Mouse (Mus musculus): ENCODE measurements around the gene Ube4b.

Ube4b gene

DNA sequence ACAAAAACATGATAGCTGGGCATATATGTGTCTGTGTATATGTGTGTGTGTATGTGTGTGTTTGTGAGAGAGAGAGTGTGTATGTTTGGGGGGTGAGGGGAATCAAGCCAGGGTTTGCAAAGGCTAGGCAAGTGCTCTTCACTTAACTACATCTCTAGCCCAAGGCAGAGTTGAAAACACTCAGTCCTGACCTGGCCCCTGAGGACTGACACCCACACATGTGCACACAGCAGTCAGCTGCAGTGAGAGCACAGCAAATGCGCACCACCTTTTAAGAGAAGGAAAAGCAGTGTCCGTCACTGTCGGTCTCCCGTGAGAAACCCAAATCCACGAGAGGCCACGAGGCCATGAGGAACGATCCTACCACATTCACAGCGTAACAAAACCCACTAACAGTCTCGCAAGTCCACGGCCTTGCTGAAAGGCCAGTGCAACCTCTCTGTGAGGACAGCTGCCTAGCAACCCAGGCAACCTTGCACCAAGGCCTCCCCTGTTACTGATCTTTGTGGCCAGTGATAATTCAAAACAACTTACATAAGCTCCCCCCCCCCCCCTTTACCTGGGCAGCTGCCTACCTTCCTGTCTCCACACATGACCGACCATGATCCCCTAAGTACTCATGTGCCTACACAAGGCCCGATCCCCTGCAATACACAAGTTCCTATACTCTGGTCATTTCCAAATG is 33.1 kb downstream of the Ube4b start:
- DNase-seq = no peak

DNA sequence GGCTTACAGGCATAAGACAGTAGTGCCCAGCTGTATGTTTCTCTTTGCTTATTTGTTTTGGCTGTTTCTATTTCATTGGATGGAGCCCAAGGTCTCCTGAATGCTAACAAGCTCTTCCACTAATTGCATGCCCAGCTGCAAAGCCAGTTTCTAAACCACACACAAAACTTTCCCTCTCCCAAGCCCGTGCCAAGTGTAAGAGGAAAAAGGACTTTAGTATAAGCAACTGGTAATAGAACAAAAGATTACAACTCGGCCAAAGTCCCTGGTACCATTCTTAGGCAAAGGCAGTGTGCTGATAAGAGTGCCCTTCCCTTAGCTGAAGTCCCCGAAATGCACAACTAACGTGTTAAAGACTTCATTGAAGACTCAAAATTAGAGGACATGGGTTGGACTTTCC is 34.2 kb downstream of the Ube4b start:
- no peak for DNase-seq

DNA sequence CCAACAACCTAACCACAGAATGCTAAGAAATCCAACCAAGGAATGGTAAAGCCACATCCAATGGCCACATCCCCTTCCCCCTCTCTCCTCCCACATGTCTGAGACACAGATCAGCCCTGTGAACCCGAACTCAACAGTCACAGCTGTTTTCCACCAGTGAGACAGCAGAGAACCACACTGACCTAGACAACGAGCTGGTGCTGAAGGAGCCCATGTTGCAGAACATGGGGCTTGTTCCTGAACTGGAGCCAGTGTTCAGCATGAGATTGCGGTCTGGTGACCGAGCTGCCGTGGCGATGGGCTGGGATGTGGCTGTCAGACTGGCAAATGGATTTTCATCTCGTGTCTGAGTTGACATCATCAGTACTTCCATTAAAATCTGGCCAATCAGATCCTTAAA is 45.5 kb downstream of the Ube4b start:
- DNase-seq = no peak

DNA sequence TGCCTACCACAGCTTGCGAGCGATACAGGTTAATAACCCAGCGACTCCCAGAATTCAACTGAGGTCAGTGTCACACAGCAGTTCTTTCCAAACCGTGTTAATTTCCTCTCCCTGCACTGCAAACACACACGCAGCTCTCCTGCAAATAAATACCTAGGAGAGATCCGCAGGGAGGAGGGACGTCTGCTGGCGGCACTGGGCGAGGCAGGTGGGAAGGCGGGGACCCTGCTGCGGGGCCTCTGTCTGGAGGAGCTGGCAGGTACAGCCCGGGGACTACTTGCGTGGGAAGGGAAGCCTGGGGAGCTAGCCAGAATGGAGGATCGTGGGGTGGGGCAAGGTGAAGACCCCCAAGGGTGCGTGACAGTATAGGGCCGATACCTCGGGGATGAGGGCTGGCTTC is 46.7 kb downstream of the Ube4b start:
- no peak for DNase-seq

DNA sequence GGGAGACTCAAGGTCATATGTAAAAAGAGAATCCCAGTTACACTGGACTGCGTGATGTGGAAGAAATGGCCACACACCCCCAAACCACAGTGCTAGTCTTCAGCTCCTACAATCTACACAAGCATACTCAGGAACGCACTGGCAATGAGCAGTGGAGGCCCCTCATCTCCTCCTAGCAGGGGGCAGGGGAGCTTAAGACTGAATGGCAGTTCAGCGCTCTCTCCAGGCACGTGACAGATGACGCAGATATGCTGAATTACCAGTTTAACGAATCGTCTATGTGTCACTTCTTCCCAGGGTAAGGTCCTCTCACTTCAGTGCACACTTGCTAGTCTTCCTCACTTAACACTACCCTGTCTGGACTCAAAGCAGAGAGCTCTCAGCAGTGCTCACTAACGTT is 47.7 kb downstream of the Ube4b start:
- DNase-seq = no peak

DNA sequence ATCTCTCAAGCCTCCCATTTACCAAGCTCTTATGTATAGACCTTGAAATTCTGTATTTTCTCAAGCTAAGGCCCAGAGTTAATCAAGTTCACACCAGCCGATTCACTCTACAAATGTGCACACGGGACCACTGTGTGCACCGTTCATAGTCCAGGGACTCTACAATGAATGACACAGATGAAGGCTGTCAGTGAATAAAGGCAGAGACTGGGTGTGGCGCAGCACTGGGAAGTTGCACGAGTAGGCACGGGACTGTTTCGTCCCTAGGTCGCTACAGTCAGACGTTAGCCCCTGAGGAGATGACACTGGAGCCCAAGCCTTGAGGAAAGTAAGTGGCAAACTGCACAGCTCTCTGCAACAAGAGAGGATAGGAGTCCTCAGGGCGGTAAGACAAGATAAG is 50.5 kb downstream of the Ube4b start:
- no peak for DNase-seq

DNA sequence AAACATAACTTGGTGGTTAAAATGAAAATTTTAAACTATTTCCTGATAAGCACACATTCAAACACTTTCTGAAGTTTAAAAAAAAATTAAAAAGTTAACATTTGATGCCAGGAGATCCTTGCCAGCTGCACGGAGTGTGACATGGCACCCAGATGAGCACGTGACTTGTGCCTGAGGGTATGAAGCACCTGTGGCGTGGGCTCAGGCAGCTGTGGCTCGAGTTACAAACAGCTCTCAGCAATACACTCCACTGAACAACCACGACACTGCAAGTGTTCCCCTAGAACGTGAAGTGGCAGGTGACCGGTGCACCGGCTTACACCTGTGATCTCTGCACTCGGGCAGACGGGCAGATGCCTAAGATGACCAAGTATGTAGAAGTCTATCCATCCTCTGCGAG is 51.9 kb downstream of the Ube4b start:
- no peak for DNase-seq

DNA sequence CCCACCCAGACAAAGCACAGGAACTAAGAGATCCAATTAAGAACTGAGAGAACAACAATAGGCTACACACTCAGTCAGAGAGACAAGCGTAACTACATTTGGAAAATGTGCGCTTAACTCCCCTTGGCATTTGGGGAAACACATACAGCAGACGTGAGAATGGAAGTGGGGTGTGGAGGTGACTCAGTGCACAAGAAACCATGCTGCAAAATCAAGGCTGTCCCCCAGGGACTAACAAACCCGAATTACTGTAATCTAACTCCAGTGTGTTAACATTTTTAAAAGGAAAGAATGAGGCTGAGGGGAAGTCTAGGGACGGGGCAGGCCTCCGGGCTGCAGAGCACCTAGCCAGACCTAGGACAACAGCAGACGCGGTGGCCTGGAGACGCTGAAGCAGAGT is 52.6 kb downstream of the Ube4b start:
- no peak for DNase-seq

DNA sequence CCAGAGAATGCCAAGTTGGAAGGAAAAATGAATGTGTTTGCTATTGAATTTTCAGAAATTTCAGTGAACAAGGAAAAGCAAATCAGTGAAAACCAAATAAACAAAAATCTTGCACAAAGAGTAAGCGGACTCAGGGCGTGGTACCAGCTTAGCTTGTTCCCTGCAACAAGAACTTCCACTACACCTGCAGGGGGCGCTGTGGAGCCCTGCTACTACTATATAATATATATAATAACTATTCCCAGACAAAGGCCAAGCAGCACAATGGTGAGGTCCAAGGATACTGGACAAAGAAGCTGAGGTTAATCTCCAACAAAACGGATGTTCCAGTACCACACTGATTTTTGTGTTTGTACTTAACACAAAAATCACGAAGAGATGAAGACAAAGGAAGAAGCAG is 53.1 kb downstream of the Ube4b start:
- DNase-seq = peak; percentile 49

DNA sequence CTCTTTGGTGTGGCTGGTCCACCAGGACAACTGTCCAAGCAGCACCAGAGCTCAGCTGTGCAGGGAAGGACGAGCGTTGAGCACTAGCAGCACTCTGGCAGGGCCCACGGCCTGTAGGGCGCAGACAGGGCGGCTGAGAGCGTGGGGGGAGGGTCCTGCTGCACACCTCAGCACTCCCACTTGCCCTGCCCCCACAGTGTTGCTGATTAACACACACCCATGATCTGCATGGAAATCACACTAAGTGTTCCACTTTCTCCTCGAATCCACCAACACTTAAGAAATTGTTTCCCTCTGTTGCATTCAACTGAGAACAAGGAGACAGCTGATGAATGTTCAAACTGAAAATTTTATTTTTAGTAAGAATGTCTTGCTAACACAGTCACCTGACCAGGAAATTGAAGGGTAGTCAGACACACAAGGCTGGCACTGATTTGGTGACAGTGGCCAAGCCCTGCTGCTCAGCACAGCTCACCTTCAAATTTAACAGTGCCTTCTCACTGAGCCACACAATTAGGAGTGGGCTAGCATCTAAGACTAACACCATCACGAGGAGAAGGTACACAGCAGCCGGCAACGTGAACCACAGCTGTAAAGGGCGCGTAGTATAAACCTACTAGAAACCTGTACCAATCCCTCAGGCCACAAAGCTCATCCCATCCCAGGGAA is 60.7 kb downstream of the Ube4b start:
- no peak for DNase-seq

DNA sequence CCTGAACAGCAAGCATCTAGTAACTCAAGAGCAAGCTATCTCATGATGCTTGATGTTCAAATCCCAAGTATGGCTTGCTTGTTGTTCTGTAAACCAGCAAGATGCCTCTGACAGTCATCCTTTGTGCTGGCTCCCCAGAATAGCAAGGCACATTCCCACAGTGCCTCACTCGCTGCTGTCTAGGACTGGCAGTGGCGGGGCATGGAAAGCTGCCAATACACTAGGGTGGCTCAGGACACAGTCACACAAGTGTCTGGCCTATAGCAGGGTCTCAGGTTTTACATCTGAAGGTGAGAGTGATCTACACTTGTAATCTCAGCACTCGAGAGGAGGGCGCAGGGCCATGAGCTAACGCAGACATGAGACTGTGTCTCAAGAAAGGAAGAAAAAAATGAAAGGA is 61.7 kb downstream of the Ube4b start:
- peak; percentile 35 for DNase-seq

DNA sequence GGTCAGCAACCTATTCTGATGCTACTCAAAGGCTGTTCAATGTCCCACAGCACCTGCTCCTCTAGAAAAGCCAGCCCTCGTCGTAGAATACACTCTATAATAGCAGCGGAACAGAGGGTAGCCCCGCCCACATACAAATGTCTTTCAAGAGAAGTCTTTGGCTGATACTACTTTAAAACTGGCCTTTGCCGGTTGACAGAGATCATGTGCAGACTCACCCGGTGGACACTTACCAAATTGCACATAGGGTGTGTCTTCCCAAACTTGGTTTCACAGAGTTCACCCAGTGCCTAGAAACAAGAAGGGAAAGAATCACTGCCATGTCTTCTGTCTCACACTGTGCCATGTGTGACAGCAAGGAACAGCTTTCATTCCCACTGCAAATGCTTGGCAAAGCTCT is 65.5 kb downstream of the Ube4b start:
- no peak for DNase-seq

DNA sequence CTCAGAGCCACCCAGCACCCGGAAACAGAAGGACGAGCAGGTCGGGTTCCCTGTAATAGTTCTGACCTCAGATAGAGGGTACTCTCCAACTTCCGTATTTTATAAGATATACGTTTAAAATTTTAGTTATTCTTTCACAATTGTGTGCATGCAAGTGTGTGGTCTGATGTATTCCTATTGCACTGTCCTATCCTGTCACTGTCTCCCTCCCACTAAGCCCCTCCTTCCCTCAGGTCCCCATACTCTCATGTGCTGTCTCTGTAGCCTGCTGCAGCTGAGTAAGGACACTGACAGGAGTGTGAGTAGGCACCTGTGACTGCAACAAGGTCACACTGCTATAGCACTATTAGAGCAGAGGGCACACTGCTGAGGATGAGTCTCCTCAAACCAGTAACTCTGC is 65.9 kb downstream of the Ube4b start:
- DNase-seq = no peak

DNA sequence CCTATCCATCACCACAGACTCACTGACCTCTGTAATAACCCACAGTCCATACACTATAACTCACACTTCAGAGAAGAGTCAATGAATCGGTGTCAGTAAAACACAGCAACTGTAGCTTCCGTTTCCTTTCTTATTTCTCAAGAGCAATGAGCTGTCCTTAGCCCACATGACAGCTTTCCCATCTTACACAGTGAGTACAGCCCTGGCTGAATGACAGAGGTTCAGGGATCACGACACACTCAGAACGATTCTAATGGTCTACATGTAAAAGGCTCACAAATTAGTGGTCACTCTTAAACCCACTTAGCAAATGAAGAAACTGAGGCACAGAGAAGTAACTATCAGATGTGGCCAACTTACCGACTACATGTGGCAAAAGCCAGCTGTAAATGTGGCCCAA is 68.6 kb downstream of the Ube4b start:
- no peak for DNase-seq

DNA sequence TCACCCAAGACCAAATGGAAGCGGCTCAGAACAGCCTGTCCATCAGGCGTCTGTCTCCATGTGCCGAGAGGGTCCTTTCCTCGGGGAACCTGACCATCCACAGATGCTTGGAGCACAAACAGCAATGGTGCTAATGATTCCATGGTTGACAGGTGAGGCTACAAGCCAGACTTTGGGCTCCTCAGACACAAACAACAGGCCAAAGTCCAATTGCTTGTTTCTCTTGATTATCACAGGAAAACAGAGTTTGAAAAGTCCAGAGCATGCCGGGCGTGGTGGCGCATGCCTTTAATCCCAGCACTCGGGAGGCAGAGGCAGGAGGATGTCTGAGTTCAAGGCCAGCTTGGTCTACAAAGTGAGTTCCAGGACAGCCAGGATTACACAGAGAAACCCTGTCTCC is 71.9 kb downstream of the Ube4b start:
- DNase-seq = no peak

DNA sequence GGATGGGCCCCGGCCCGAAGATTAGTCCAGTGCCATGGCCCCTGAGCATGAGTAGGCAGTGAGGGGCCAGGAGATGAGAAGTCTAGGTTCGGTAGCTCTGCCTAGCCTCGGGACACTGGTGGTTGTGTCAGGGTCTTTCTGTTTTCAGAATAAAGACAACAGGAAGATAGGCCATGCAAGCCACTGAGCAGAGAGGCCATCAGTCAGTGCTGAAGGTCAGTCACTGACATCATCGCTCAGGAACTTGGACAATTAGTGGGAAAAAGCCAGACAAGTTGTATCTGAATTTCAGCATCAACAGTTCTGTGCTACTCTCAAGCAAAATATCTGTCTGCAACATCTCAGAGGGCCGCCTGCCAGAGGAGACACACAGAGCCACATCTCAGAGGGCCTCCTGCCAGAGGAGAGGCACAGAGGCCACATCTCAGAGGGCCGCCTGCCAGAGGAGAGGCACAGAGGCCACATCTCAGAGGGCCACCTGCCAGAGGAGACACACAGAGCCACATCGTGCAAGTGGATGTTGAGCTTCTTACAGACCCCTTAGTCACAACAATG is 74.9 kb downstream of the Ube4b start:
- DNase-seq = no peak

DNA sequence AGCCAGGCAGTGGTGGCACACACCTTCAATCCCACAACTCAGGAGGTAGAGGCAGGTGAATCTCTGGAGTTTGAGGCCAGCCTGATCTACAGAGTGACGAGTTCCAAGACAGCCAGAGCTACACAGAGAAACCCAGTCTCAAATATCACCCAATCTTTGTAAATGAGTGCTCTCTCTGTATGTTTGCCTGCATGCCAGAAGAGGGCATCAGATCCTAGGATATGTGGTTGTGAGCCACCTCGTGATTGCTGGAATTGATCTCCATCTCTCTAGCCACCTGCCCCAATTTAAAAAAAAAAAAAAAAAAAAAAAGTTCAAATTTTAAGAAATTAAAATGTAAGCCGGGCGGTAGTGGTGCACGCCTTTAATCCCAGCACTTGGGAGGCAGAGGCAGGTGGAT is 77.6 kb downstream of the Ube4b start:
- no peak for DNase-seq

DNA sequence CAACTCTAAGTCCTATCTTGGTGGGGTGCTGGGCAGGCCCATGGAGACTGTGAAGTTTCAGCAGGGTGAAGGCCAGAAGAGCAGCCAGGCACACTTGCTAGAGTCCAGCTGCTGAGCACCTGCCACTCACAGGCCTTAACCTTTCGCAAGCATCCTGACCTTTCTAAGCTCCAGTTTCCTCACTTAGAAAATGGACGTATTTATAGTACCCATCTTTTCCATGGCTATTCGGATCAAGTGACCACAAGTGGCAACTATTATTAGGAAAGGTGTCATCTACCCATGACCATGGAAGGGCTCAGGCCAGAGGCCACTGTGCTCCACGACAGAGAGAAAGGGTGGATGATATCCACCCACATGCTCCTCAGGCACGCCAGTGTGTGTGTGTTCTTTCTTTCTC is 80.7 kb downstream of the Ube4b start:
- no peak for DNase-seq

DNA sequence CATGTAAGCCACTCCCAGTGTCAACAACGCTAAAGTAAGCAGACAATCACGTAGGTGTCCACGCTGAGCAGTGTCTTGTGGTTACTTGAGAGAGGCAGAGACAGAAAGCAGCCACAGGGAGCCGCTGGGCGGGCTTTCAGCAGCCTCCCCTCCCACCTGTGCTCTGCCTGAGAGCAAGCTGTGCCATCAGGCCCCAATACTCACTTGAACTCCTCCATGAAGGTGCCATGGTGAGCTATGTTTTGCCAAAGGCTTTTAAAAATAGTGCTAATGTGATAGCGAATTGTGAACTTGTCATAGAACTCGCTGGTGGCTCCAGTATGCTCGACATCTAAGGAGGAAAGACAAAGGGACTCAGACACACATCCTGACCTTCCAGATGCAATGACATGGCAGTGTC is 82.2 kb downstream of the Ube4b start:
- DNase-seq = no peak

DNA sequence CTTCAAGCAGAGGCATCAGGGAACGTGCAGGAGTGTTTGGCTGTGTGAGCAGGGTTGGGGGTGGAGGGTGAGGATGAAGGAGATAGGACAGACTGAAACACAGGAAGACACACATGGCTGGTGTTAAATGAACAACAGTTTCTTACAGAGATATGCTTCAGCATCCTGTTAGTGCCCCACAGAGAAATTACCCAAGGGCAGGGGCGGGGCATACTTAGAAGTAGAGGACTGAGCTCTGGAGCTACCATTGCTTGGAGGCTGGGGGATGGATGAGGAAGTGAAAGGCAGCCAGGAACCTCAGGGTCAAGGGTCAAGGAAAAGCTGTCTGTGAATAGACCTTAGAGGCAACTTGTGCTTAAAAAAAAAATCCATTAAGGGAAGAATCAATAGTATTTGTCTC is 85.9 kb downstream of the Ube4b start:
- no peak for DNase-seq

DNA sequence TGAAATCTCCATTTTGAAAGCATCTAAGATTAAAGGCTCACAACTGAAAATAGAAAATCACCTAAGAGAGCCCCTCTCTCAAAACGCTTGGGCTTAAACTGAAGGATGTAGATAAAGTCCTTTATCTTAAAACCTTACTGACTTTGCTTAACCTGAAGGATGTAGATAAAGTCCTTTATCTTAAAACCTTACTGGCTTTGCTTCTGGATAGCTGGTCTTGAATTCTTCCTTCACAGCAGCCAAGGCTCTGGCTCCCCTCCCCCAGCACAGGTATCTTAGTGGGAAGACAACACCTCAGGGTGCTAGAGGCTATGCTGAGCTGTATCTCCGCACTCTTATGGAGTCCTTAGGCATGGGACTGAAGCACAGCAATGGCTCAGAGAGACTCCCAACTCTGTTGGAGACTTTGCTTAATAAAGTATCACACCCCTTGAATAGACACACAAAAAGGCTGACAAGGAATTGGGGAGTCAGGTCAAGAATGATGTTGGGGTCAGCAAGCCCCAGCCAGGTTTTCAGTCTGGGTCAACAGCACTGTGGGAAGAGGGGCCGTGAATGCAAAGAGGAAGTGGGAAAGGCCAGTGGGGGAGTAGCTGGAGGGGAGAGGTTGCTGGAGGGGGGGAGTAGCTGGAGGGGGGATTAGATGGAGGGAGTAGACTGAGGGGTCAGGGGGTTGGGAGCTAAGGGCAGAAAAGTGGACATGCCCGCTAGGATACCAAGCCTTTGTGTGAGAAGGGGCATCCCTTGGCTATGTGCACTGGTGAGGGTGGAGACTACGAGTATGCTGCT is 86.9 kb downstream of the Ube4b start:
- no peak for DNase-seq

DNA sequence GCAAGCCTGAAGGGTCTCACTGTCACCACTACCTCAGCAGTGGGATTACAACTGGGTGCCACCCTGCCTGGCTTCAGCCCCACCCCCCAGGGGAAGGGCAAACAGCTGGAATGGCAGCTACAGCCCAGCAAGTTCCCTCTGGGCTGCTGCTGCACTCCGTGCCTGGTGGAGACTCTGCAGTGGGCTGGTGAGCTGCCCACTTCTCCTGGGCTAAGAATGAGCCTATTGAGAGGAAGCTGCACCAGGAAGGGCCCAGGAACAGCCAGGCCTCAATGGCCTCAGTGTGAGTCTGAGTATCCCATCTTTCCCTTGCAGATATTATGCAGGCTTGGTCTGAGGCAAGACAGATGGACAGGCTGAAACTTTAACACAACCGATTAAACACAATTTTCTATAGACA is 88.4 kb downstream of the Ube4b start:
- DNase-seq = no peak

DNA sequence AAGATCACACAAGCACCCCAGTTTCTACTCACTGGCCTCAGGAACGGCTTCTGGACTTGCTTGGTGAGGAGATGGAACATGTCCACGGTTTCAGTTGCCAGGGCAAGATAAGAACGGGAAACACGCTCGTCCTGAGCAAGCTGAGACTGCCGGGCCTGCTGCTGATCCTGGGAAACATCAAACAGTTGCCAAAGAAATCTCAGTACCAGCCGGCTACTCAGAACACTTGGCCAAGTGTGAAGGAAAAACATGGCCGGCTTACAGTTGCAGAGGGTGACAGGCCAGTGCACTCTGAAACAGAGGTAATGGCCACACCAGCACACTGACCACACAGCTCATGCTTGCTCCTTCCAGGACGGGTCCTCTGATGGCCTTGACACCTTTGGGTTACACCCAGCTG is 89.2 kb downstream of the Ube4b start:
- DNase-seq = no peak

DNA sequence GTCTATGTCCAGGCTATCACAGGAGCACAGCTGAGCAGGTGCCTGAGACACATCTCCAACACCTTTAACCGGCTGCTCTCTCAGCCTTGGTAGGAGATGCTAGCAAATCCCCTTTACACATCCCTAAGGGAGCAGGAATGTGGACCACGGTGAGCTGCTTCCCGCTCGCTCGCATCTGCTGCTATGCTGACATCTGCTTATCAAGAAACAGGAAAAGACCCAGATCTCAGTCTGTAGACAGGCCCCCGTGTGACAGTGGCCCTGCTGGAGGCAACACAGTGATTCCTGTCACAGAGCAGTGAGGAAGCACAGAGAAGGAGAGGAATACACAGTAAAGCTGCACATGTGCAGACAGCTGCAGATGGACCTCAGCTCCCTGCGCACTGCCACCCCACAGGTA is 90.2 kb downstream of the Ube4b start:
- DNase-seq = no peak
